ENCODE assay signal across 8 mouse cellular contexts in genomic region chr2:132846407-132847358, GRCm38 (mm10). TPM values are rescaled to one million over a fixed set of nuclear protein-coding genes. Genes with fewer than 3 reads are reported as not detected.
DNase-seq lines count a peak whose midpoint lies in the region; ATAC-seq lines count a peak whose summit lies in the region.

Gene Crls1 (plus strand): TSS chr2:132846666.

- H3K36me3 ChIP-seq in hindbrain, embryonic 15.5 days = peaks cover 11% of the 10 kb centered on the region; the same call in 1 of the 2 replicates

- H3K9ac ChIP-seq in hindbrain, embryonic 15.5 days = peak within 1 kb of the TSS; percentile 92

- H3K27me3 ChIP-seq in hindbrain, embryonic 15.5 days = no peaks in the 10 kb centered on the region

- no peaks in the 10 kb centered on the region for H3K9me3 ChIP-seq in hindbrain, embryonic 15.5 days

- peak within 1 kb of the TSS; percentile 98 for H3K4me3 ChIP-seq in hindbrain, embryonic 15.5 days

- peak; percentile 97 for DNase-seq in T-cell, adult 2 months (ENCODE audit: low spot score)
- peak; percentile 98 to 99 for DNase-seq in cerebellum, postnatal 36 days
- DNase-seq in frontal cortex, postnatal 36 days (ENCODE audit: low spot score in 2 of 2) = peak; percentile 99
- DNase-seq in left cerebral cortex, adult 11 months (ENCODE audit: low spot score) = peak; percentile 92
- peak; percentile 96 to 98 for DNase-seq in lung, postnatal 4 days
- DNase-seq in retina, postnatal 7 days (ENCODE audit: low read depth, low spot score) = peak; percentile 94
- DNase-seq in urinary bladder, adult 2 months (ENCODE audit: low spot score) = peak; percentile 99

- H3K4me1 ChIP-seq in hindbrain, embryonic 15.5 days (replicated peaks) = peaks cover 26% of the 10 kb centered on the region

- WGBS in hindbrain, embryonic 15.5 days = under 1% methylated on average over 87 of the region's 96 CpGs

- H3K27ac ChIP-seq in hindbrain, embryonic 15.5 days (replicated peaks) = peak within 1 kb of the TSS; percentile 89

- peak within 1 kb of the TSS; percentile 62 for H3K4me2 ChIP-seq in hindbrain, embryonic 15.5 days

- ATAC-seq in hindbrain, embryonic 15.5 days (ENCODE audit: low FRiP score, low read depth) = peak; percentile 96

RNA-seq across cellular contexts. Expression of gene Crls1, which starts in this region (rescaled TPM):
- polyA plus RNA-seq in hindbrain, embryonic 15.5 days (2015; fragmentation: Nextera tagmentation; extraction: Ambion mirVana) = 19.3 and 20.8 TPM in 2 replicates
- 21.6 and 24.2 TPM in 2 replicates for polyA plus RNA-seq in urinary bladder, adult 2 months (2012; rRNA removed)

Comparison
In these comparisons a context has a peak if more than half of its experiments do, and no peak if none do; other contexts are left out.
1. Peak in every context shown above with its lines: DNase-seq, ATAC-seq, H3K4me3 ChIP-seq and H3K27ac ChIP-seq.